Mouse (Mus musculus) MEL (cell line): ENCODE results near the gene Bpi. TPM values are rescaled to one million over a fixed set of nuclear protein-coding genes. Genes with fewer than 3 reads are reported as not detected.

Experiments
- DNase-seq: peaks from one replicate; pipeline ENCODE4 v3.0.0; 2011; ENCODE audit warnings: low read depth, low spot score
- H3K27ac ChIP-seq: 2 replicates; pipeline ENCODE4 v1.5.1; 2012; ENCODE audit warnings: low read depth, mild to moderate bottlenecking, control low read depth, low read length, moderate library complexity; ENCODE audit not compliant: control insufficient read depth
- H3K27me3 ChIP-seq, 2 experiments: fragments of 150-350 bp in 1 of 2; sonication (generic) in 1 of 2; 2 replicates each; pipeline ENCODE4 v1.6.1; 2012; ENCODE audit warnings: low read length in 2 of 2, mild to moderate bottlenecking in 2 of 2, improper control_type of control experiment in 1 of 2, moderate library complexity in 1 of 2; ENCODE audit not compliant: insufficient read depth in 2 of 2, control insufficient read depth in 1 of 2
- H3K36me3 ChIP-seq, 2 experiments: 2 replicates each; pipeline ENCODE4 v1.6.1; 2012 to 2014; ENCODE audit warnings: low read length in 2 of 2, improper control_type of control experiment in 1 of 2, inconsistent platforms in 1 of 2, mild to moderate bottlenecking in 1 of 2; ENCODE audit not compliant: insufficient read depth in 2 of 2, control insufficient read depth in 1 of 2
- H3K4me1 ChIP-seq, 2 experiments: fragments of 150-350 bp in 1 of 2; sonication (generic) in 1 of 2; 2 replicates each; pipeline ENCODE4 v1.6.1; 2012; ENCODE audit warnings: low read length in 2 of 2, improper control_type of control experiment in 1 of 2, mild to moderate bottlenecking in 1 of 2; ENCODE audit not compliant: insufficient read depth in 2 of 2, control insufficient read depth in 1 of 2
- H3K4me3 ChIP-seq, 2 experiments: fragments of 150-350 bp in 1 of 2; sonication (generic) in 1 of 2; 2 replicates each; pipeline ENCODE4 v1.5.1; 2012; ENCODE audit warnings: low read depth in 2 of 2, low read length in 2 of 2, mild to moderate bottlenecking in 2 of 2, moderate library complexity in 2 of 2, control low read depth in 1 of 2, improper control_type of control experiment in 1 of 2; ENCODE audit not compliant: control insufficient read depth in 1 of 2, insufficient read depth in 1 of 2
- H3K79me2 ChIP-seq: 2 replicates; pipeline ENCODE4 v1.6.1; 2012; ENCODE audit warnings: mild to moderate bottlenecking, low read length, moderate library complexity; ENCODE audit not compliant: control insufficient read depth, poor library complexity, insufficient read depth
- H3K9ac ChIP-seq: 2 replicates; pipeline ENCODE4 v1.6.1; 2012; ENCODE audit warnings: low read depth, mild to moderate bottlenecking, control low read depth, low read length, moderate library complexity; ENCODE audit not compliant: control insufficient read depth, poor library complexity, severe bottlenecking
- H3K9me3 ChIP-seq: fragments of 150-350 bp; sonication (generic); replicated peaks from 2 replicates; pipeline ENCODE4 v1.6.1; 2012; ENCODE audit warnings: mild to moderate bottlenecking, low read length, improper control_type of control experiment, moderate library complexity; ENCODE audit not compliant: insufficient read depth
- BHLHE40 ChIP-seq: IDR thresholded peaks from 2 replicates; pipeline ENCODE4 v1.6.1; 2012; ENCODE audit warnings: low read depth, mild to moderate bottlenecking, inconsistent platforms, low read length, improper control_type of control experiment, borderline replicate concordance
- CHD2 ChIP-seq: IDR thresholded peaks from 2 replicates; pipeline ENCODE4 v1.6.1; 2011; ENCODE audit warnings: low read length, improper control_type of control experiment
- EP300 ChIP-seq, 2 experiments: IDR thresholded peaks; 2 replicates each; pipeline ENCODE4 v1.6.1; 2011; ENCODE audit warnings: improper control_type of control experiment in 2 of 2, low read length in 2 of 2, low read depth in 1 of 2, mild to moderate bottlenecking in 1 of 2
- JUND ChIP-seq: IDR thresholded peaks from 2 replicates; pipeline ENCODE4 v1.6.1; 2011; ENCODE audit warnings: low read depth, mild to moderate bottlenecking, improper control_type of control experiment, low read length
- MAX ChIP-seq: IDR thresholded peaks from 2 replicates; pipeline ENCODE4 v1.6.1; 2011; ENCODE audit warnings: low read length, improper control_type of control experiment
- POLR2AphosphoS2 ChIP-seq: IDR thresholded peaks from 2 replicates; pipeline ENCODE4 v1.6.1; 2011; ENCODE audit warnings: low read length, improper control_type of control experiment
- POLR2AphosphoS5 ChIP-seq: IDR thresholded peaks from 2 replicates; pipeline ENCODE4 v1.6.1; 2012; ENCODE audit warnings: low read depth, borderline replicate concordance, mild to moderate bottlenecking, inconsistent platforms, low read length, moderate library complexity, mixed read lengths
- RAD21 ChIP-seq: IDR thresholded peaks from 2 replicates; pipeline ENCODE4 v1.6.1; 2011; ENCODE audit warnings: mild to moderate bottlenecking, low read depth, low read length, improper control_type of control experiment
- RCOR1 ChIP-seq: IDR thresholded peaks from 2 replicates; pipeline ENCODE4 v1.6.1; 2012; ENCODE audit warnings: low read depth, mild to moderate bottlenecking, inconsistent platforms, low read length, improper control_type of control experiment
- SIN3A ChIP-seq: IDR thresholded peaks from 2 replicates; pipeline ENCODE4 v1.6.1; 2012; ENCODE audit warnings: low read length, improper control_type of control experiment, inconsistent platforms
- SMC3 ChIP-seq: IDR thresholded peaks from 2 replicates; pipeline ENCODE4 v1.6.1; 2011; ENCODE audit warnings: low read depth, low read length, improper control_type of control experiment
- TBP ChIP-seq: IDR thresholded peaks from 2 replicates; pipeline ENCODE4 v1.8.0; 2011; ENCODE audit warnings: low read depth, low read length, improper control_type of control experiment
- USF1 ChIP-seq: IDR thresholded peaks from 2 replicates; pipeline ENCODE4 v1.6.1; 2014; ENCODE audit warnings: low read depth, mild to moderate bottlenecking, inconsistent platforms, low read length, improper control_type of control experiment, moderate library complexity
- USF2 ChIP-seq, 2 experiments: IDR thresholded peaks; 2 replicates each; pipeline ENCODE4 v1.6.1; 2011 to 2012; ENCODE audit warnings: improper control_type of control experiment in 2 of 2, low read length in 2 of 2, borderline replicate concordance in 1 of 2, inconsistent platforms in 1 of 2, low read depth in 1 of 2, mild to moderate bottlenecking in 1 of 2; ENCODE audit not compliant: insufficient read depth in 1 of 2
- ZKSCAN1 ChIP-seq: IDR thresholded peaks from 2 replicates; pipeline ENCODE4 v1.6.1; 2012; ENCODE audit warnings: low read depth, mild to moderate bottlenecking, inconsistent platforms, low read length, improper control_type of control experiment, moderate library complexity
- polyA plus RNA-seq, 2 experiments: library from polyadenylated mRNA; stranded (reverse) in 1 of 2; unstranded in 1 of 2; fragments of >175 nt in 1 of 2; fragments of >200 nt in 1 of 2; gene quantifications; 2 replicates each; pipeline versions ENCODE4 v1.2.1 to v1.2.4; 2012; ENCODE audit warnings: low replicate concordance in 2 of 2, low read depth in 1 of 2; ENCODE audit not compliant: insufficient read length in 2 of 2, insufficient read depth in 1 of 2, missing spikeins in 1 of 2
- total RNA-seq: library from RNA; depleted of rRNA; stranded (reverse); fragments of 300-350 nt; gene quantifications from 2 replicates; pipeline ENCODE4 v1.2.3, GENCODE M21; 2012

Bpi gene
- total and polyA plus RNA-seq, 3 experiments = 0.10 TPM; not detected in 2

GRCm38 (mm10) chr2:158299731-158300130 is 41.8 kb downstream of the Bpi start:
- no peak for TF ChIP-seq RAD21
- peaks cover 0 to 5% of the 10 kb centered on the region in 2 experiments; a peak in 2 of 4 replicates for H3K27me3 ChIP-seq
- H3K9me3 ChIP-seq = no peaks in the 10 kb centered on the region
- H3K79me2 ChIP-seq = no peaks in the 10 kb centered on the region
- no peaks in the 10 kb centered on the region for H3K36me3 ChIP-seq
- no peak overlapping the region for H3K4me3 ChIP-seq
- H3K27ac ChIP-seq = no peak overlapping the region
- H3K9ac ChIP-seq = no peak overlapping the region
- H3K4me1 ChIP-seq = no peaks in the 10 kb centered on the region
- DNase-seq = no peak

- no peaks in the 10 kb centered on the region for H3K4me1 ChIP-seq
- TF ChIP-seq POLR2AphosphoS2 (no peak), POLR2AphosphoS5 (no peak), BHLHE40 (no peak), TBP (no peak), USF1 (no peak), EP300 (IDR thresholded peaks at IDR 0.05; ENCODE audit: low read depth in 1 of 2, low read length in 2 of 2) (no peak), CHD2 (no peak), JUND (no peak), SIN3A (no peak), MAX (no peak), SMC3 (no peak), USF2 (IDR thresholded peaks at IDR 0.05; ENCODE audit: borderline replicate concordance in 1 of 2, insufficient read depth in 1 of 2, low read depth in 1 of 2, low read length in 2 of 2) (no peak), ZKSCAN1 (no peak), RCOR1 (no peak)
- no peak overlapping the region for H3K9ac ChIP-seq
- DNase-seq = no peak
- H3K9me3 ChIP-seq = no peaks in the 10 kb centered on the region
- H3K27ac ChIP-seq = no peak overlapping the region
- H3K27me3 ChIP-seq = peaks cover 0 to 2% of the 10 kb centered on the region in 2 experiments; a peak in 1 of 4 replicates
- H3K79me2 ChIP-seq = no peaks in the 10 kb centered on the region
- H3K4me3 ChIP-seq = no peak overlapping the region
- H3K36me3 ChIP-seq = no peaks in the 10 kb centered on the region
These were observed 44.9 kb downstream of the Bpi start for GRCm38 (mm10) chr2:158302807-158303206.
